Mouse (Mus musculus) liver, embryonic 14.5 days (tissue): Measurements from ENCODE around the gene Atg2a. TPM values are rescaled to one million over a fixed set of nuclear protein-coding genes. Genes with fewer than 3 reads are reported as not detected.
A peak's percentile ranks its signal among the peaks of the same experiment; 100 is the strongest.

Experiments
- ATAC-seq: fragments of 200-750 bp; cut with Nextera tagmentation; 2 replicates; pipeline ENCODE4 v1.8.0; 2017; ENCODE audit warnings: moderate number of reproducible peaks, mild to moderate bottlenecking, moderate library complexity; ENCODE audit not compliant: insufficient read depth
- DNase-seq, 3 experiments: peaks; one replicate each; pipeline ENCODE4 v3.0.0-alpha.2; 2012 to 2013; ENCODE audit warnings: low read depth in 3 of 3, low spot score in 3 of 3
- H3K27ac ChIP-seq: fragments of 300-500 bp; sonication (generic); 2 replicates; pipeline ENCODE4 v1.5.1; 2014; ENCODE audit warnings: moderate library complexity, mild to moderate bottlenecking, control low read depth, inconsistent platforms
- H3K27me3 ChIP-seq: fragments of 300-500 bp; sonication (generic); 2 replicates; pipeline ENCODE4 v1.6.1; 2014; ENCODE audit warnings: mild to moderate bottlenecking, low read length, moderate library complexity; ENCODE audit not compliant: control insufficient read depth, insufficient read depth
- H3K36me3 ChIP-seq: fragments of 300-500 bp; sonication (generic); replicated peaks from 2 replicates; pipeline ENCODE4 v1.6.1; 2014; ENCODE audit warnings: low read depth; ENCODE audit not compliant: control insufficient read depth, insufficient read depth
- H3K4me1 ChIP-seq, 2 experiments: fragments of 200-500 bp in 1 of 2; fragments of 300-500 bp in 1 of 2; sonication (generic) in 1 of 2; replicated peaks; 2 replicates each; pipeline ENCODE4 v1.6.1; 2012 to 2014; ENCODE audit warnings: antibody characterized with exemption in 1 of 2, inconsistent platforms in 1 of 2, low read length in 1 of 2; ENCODE audit not compliant: control insufficient read depth in 2 of 2, insufficient read depth in 2 of 2
- H3K4me2 ChIP-seq: fragments of 300-500 bp; sonication (generic); 2 replicates; pipeline ENCODE4 v1.6.1; 2014; ENCODE audit warnings: low read depth, mild to moderate bottlenecking, control low read depth, moderate library complexity
- H3K4me3 ChIP-seq, 2 experiments: fragments of 200-500 bp in 1 of 2; fragments of 300-500 bp in 1 of 2; sonication (generic) in 1 of 2; 2 replicates each; pipeline ENCODE4 v1.5.1; 2012 to 2014; ENCODE audit warnings: low read depth in 2 of 2, low read length in 2 of 2, mild to moderate bottlenecking in 2 of 2, control low read depth in 1 of 2, inconsistent platforms in 1 of 2, moderate library complexity in 1 of 2; ENCODE audit not compliant: insufficient read depth in 1 of 2
- H3K9ac ChIP-seq: fragments of 300-500 bp; sonication (generic); replicated peaks from 2 replicates; pipeline ENCODE4 v1.6.1; 2014; ENCODE audit warnings: mild to moderate bottlenecking, control low read depth, moderate library complexity
- H3K9me3 ChIP-seq: fragments of 300-500 bp; sonication (generic); 2 replicates; pipeline ENCODE4 v1.6.1; 2016; ENCODE audit warnings: low read length, mixed read lengths; ENCODE audit not compliant: control insufficient read depth
- CTCF ChIP-seq: IDR thresholded peaks from 2 replicates; pipeline ENCODE4 v1.5.1; 2016; ENCODE audit warnings: antibody characterized with exemption, low read depth, control low read depth
- EP300 ChIP-seq: IDR thresholded peaks from 2 replicates; pipeline ENCODE4 v1.6.1; 2016; ENCODE audit warnings: antibody characterized with exemption, low read depth
- WGBS: fragments of 180-500 bp; shearing (Covaris S2); extraction: QIAGEN DNeasy Blood & Tissue Kit; methylation state at CpG from one replicate; pipeline ENCODE4 v1.1.7; 2014; ENCODE audit not compliant: insufficient replicate concordance; 5-methylcytosine and 5-hydroxymethylcytosine counted together
- polyA plus RNA-seq, 2 experiments: library from polyadenylated mRNA; depleted of rRNA in 1 of 2; stranded (reverse) in 1 of 2; unstranded in 1 of 2; fragments of >200 nt; fragmentation: Nextera tagmentation in 1 of 2; extraction: Ambion mirVana in 1 of 2; gene quantifications; 2 replicates each; pipeline versions ENCODE4 v1.2.1 to v1.2.3; 2012 to 2014

The Atg2a gene
- polyA plus RNA-seq (2012; rRNA removed), result 5.0 and 5.4 TPM in 2 replicates
- polyA plus RNA-seq (2014; fragmentation: Nextera tagmentation; extraction: Ambion mirVana), result 4.1 and 4.4 TPM in 2 replicates

GRCm38 (mm10) chr19:6241274-6242107, at the start of gene Atg2a:
Atg2a (plus strand) TSS chr19:6241668.
- Histone ChIP-seq H3K4me2 (peak within 1 kb of the TSS; percentile 94), H3K9me3 (no peaks in the 10 kb centered on the region), H3K4me3 (peak within 1 kb of the TSS; percentile 91 to 93), H3K36me3 (peaks cover 1% of the 10 kb centered on the region; the same call in 1 of the 2 replicates), H3K27me3 (no peaks in the 10 kb centered on the region), H3K9ac (peak within 1 kb of the TSS; percentile 93), H3K27ac (peak within 1 kb of the TSS; percentile 93), H3K4me1 (peaks cover 30 to 33% of the 10 kb centered on the region in 2 experiments)
- peak; percentile 99 to 100 (median 99) for DNase-seq
- ATAC-seq, result peak; percentile 89
- TF ChIP-seq CTCF (peak; percentile 14; the same call in 1 of the 2 replicates), EP300 (no peak)
- WGBS, result under 1% methylated on average over 55 of the region's 55 CpGs

GRCm38 (mm10) chr19:6204265-6204664, 37.2 kb upstream of the Atg2a start:
- H3K27me3 ChIP-seq, result no peaks in the 10 kb centered on the region; the same call in 1 of the 2 replicates
- no peak overlapping the region for H3K27ac ChIP-seq
- H3K4me3 ChIP-seq, result no peak overlapping the region
- DNase-seq (no peak), ATAC-seq (no peak)
- H3K4me1 ChIP-seq, result no peaks in the 10 kb centered on the region
- 48% methylated on average over 2 of the region's 2 CpGs for WGBS
- no peak overlapping the region for H3K4me2 ChIP-seq
- H3K36me3 ChIP-seq, result no peaks in the 10 kb centered on the region
- H3K9me3 ChIP-seq, result no peaks in the 10 kb centered on the region
- TF ChIP-seq CTCF (no peak), EP300 (no peak)
- H3K9ac ChIP-seq, result no peak overlapping the region

- H3K36me3 ChIP-seq, result no peaks in the 10 kb centered on the region
- H3K4me3 ChIP-seq, result no peak overlapping the region
- H3K4me1 ChIP-seq, result no peaks in the 10 kb centered on the region
- ATAC-seq (no peak), DNase-seq (no peak)
- no peak overlapping the region for H3K27ac ChIP-seq
- WGBS, result 52% methylated on average over 5 of the region's 5 CpGs
- H3K27me3 ChIP-seq, result no peaks in the 10 kb centered on the region
- no peaks in the 10 kb centered on the region for H3K9me3 ChIP-seq
- H3K9ac ChIP-seq, result no peak overlapping the region
- H3K4me2 ChIP-seq, result no peak overlapping the region
- TF ChIP-seq CTCF, result no peak
- TF ChIP-seq EP300, result no peak
These were observed 34.8 kb upstream of the Atg2a start for GRCm38 (mm10) chr19:6206716-6207115.

- ATAC-seq (no peak), DNase-seq (no peak)
- Histone ChIP-seq H3K4me3 (no peak overlapping the region), H3K27me3 (no peaks in the 10 kb centered on the region), H3K4me1 (no peaks in the 10 kb centered on the region), H3K9me3 (no peaks in the 10 kb centered on the region), H3K9ac (no peak overlapping the region), H3K27ac (no peak overlapping the region), H3K4me2 (no peak overlapping the region), H3K36me3 (no peaks in the 10 kb centered on the region)
- TF ChIP-seq EP300 (no peak), CTCF (no peak)
- WGBS, result 50% methylated on average over 6 of the region's 6 CpGs
These were observed 25.3 kb upstream of the Atg2a start for GRCm38 (mm10) chr19:6216046-6216705.

- ATAC-seq (no peak), DNase-seq (no peak)
- Histone ChIP-seq H3K27me3 (no peaks in the 10 kb centered on the region), H3K9me3 (no peaks in the 10 kb centered on the region), H3K36me3 (no peaks in the 10 kb centered on the region), H3K4me2 (no peak overlapping the region), H3K4me1 (no peaks in the 10 kb centered on the region), H3K27ac (no peak overlapping the region), H3K4me3 (no peak overlapping the region), H3K9ac (no peak overlapping the region)
- TF ChIP-seq CTCF (no peak), EP300 (no peak)
- 55% methylated on average over 6 of the region's 6 CpGs for WGBS
These were observed 22.9 kb upstream of the Atg2a start for GRCm38 (mm10) chr19:6218606-6219005.
